8 mouse cellular contexts compared by ENCODE assay signal in genomic region chr1:180331546-180332075, GRCm38 (mm10). TPM values are rescaled to one million over a fixed set of nuclear protein-coding genes. Genes with fewer than 3 reads are reported as not detected.
DNase-seq lines count a peak whose midpoint lies in the region; ATAC-seq and TF ChIP-seq lines count a peak whose summit lies in the region.

No protein-coding gene starts in this region.

- ATAC-seq in heart, embryonic 15.5 days (replicated peaks; ENCODE audit: insufficient number of reproducible peaks, insufficient read depth, low FRiP score, low read depth), result no peak
- peak; percentile 18; the same call in 1 of the 2 replicates for ATAC-seq in midbrain, embryonic 14.5 days (ENCODE audit: low FRiP score, low TSS enrichment)
- ATAC-seq in megakaryocyte-erythroid progenitor cell, adult 5-6 weeks (replicated peaks; ENCODE audit: low FRiP score, low TSS enrichment, poor library complexity, severe bottlenecking), result no peak

- H3K4me1 ChIP-seq in testis, adult 2 months (ENCODE audit: control insufficient read depth, insufficient read depth, low read length), result peaks cover 19% of the 10 kb centered on the region
- H3K4me1 ChIP-seq in heart, embryonic 15.5 days (replicated peaks), result peaks cover 54% of the 10 kb centered on the region
- peaks cover 23% of the 10 kb centered on the region for H3K4me1 ChIP-seq in midbrain, embryonic 14.5 days (ENCODE audit: control insufficient read depth, insufficient read depth, low read length)

- TF ChIP-seq CTCF in testis, adult 2 months (IDR thresholded peaks at IDR 0.05; ENCODE audit: control insufficient read depth, insufficient read depth, insufficient replicate concordance, low read depth, low read length), result no peak

- H3K36me3 ChIP-seq in testis, adult 2 months (ENCODE audit: control insufficient read depth, insufficient read depth, low read length), result no peaks in the 10 kb centered on the region
- 0 out of 2 replicates have a peak, but pooled peaks cover 7% of the 10 kb centered on the region for H3K36me3 ChIP-seq in heart, embryonic 15.5 days
- H3K36me3 ChIP-seq in midbrain, embryonic 14.5 days (ENCODE audit: control insufficient read depth, insufficient read depth, low read length), result no peaks in the 10 kb centered on the region

- H3K27me3 ChIP-seq in testis, adult 2 months (ENCODE audit: control insufficient read depth, insufficient read depth, low read length), result no peaks in the 10 kb centered on the region; the same call in 1 of the 2 replicates
- H3K27me3 ChIP-seq in heart, embryonic 15.5 days, result peaks cover 15% of the 10 kb centered on the region
- peaks cover 18% of the 10 kb centered on the region; the same call in 1 of the 2 replicates for H3K27me3 ChIP-seq in midbrain, embryonic 14.5 days (ENCODE audit: control insufficient read depth, insufficient read depth, low read length)

- no peak for DNase-seq in testis, postnatal 14 days (ENCODE audit: low spot score)
- DNase-seq in cerebellum, postnatal 14 days, result peak; percentile 59 to 60
- DNase-seq in kidney, postnatal 25 days, result peak; percentile 36 to 63
- no peak for DNase-seq in midbrain, embryonic 14.5 days
- DNase-seq in urinary bladder, adult 2 months (ENCODE audit: low spot score), result no peak

- no peaks in the 10 kb centered on the region for H3K9me3 ChIP-seq in heart, embryonic 15.5 days (replicated peaks)
- H3K9me3 ChIP-seq in midbrain, embryonic 14.5 days (ENCODE audit: control insufficient read depth, low read length), result no peaks in the 10 kb centered on the region

- TF ChIP-seq POLR2A in testis, adult 2 months (IDR thresholded peaks at IDR 0.05; ENCODE audit: control insufficient read depth, low read depth, low read length), result no peak

- H3K27ac ChIP-seq in testis, adult 2 months (ENCODE audit: control insufficient read depth, insufficient read depth, low read depth, low read length), result no peak overlapping the region
- H3K27ac ChIP-seq in heart, embryonic 15.5 days, result peak overlapping the region; percentile 93
- 0 out of 2 replicates have a peak overlapping the region, but pooled peaks have one; percentile 26 for H3K27ac ChIP-seq in midbrain, embryonic 14.5 days (replicated peaks; ENCODE audit: low read depth, low read length)

- WGBS in heart, embryonic 15.5 days, result 1% methylated on average over 21 of the region's 21 CpGs
- WGBS in midbrain, embryonic 14.5 days, result 1% methylated on average over 21 of the region's 21 CpGs

- H3K4me2 ChIP-seq in heart, embryonic 15.5 days, result peak overlapping the region; percentile 89
- H3K4me2 ChIP-seq in midbrain, embryonic 14.5 days (ENCODE audit: low read length), result peak overlapping the region; percentile 99

- H3K4me3 ChIP-seq in testis, adult 2 months (ENCODE audit: control insufficient read depth, low read depth, low read length), result peak overlapping the region; percentile 49
- peak overlapping the region; percentile 80 for H3K4me3 ChIP-seq in heart, embryonic 15.5 days
- H3K4me3 ChIP-seq in midbrain, embryonic 14.5 days (replicated peaks; ENCODE audit: low read depth, low read length), result peak overlapping the region; percentile 55

- peak overlapping the region; percentile 85 for H3K9ac ChIP-seq in heart, embryonic 15.5 days
- peak overlapping the region; percentile 65 for H3K9ac ChIP-seq in midbrain, embryonic 14.5 days (replicated peaks; ENCODE audit: low read length)

RNA-seq across cellular contexts. Expression of gene Itpkb, which starts 1.3 kb away (rescaled TPM):
- 9.9 TPM in 2 replicates for polyA plus RNA-seq in testis, adult 2 months (2012; rRNA removed)
- 6.1 and 7.5 TPM in 2 replicates for polyA plus RNA-seq in heart, embryonic 15.5 days (2015; fragmentation: Nextera tagmentation; extraction: Ambion mirVana)
- polyA plus RNA-seq in midbrain, embryonic 14.5 days (2014; fragmentation: Nextera tagmentation; extraction: Ambion mirVana), result 1.8 and 1.9 TPM in 2 replicates
- total RNA-seq in megakaryocyte-erythroid progenitor cell, adult 5-6 weeks (2014; fragmentation: Nextera tagmentation), result 11.5 and 12.9 TPM in 2 replicates
- total RNA-seq in megakaryocyte-erythroid progenitor cell, adult 5-6 weeks (2017), result 6.1 and 6.3 TPM in 2 replicates
- 25.7 and 54.9 TPM in 2 replicates for polyA plus RNA-seq in urinary bladder, adult 2 months (2012; rRNA removed)

Comparison
In these comparisons a context has a peak if more than half of its experiments do, and no peak if none do; other contexts are left out.
1. DNase-seq: peak in cerebellum, postnatal 14 days (2 of 2) and kidney, postnatal 25 days (2 of 2); none in testis, postnatal 14 days (single experiment), midbrain, embryonic 14.5 days (single experiment) and urinary bladder, adult 2 months (single experiment).
2. Peak in every context shown above with its lines, with median percentiles within 50 percentile points of each other: H3K4me3 ChIP-seq.